Mouse (Mus musculus): Measurements from ENCODE around the gene Pclo.
"Not testable (repeated sequence)": the region's sequence is repeated elsewhere in the genome, so short reads cannot be mapped to it uniquely, and the experiment has no call there.

Pclo gene

GRCm38 (mm10) chr5:14662603-14663002 lies 147.9 kb downstream of the Pclo start:
- in situ Hi-C loops (cut with MboI; ENCODE audit: unreplicated experiment in 2 of 2) = no loop called here

DNA sequence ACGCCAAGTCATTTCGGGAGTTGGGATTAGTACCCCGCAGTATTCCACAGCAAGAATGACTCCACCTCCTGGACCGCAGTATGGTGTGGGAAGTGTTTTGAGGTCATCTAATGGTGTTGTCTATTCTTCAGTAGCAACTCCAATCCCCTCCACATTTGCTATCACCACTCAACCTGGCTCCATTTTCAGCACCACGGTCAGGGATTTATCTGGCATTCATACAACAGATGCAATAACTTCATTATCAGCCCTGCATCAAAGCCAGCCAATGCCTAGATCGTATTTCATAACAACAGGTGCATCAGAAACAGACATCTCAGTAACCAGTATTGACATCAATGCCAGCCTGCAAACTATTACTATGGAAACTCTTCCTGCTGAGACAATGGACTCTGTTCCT lies 165.7 kb downstream of the Pclo start:
- in situ Hi-C loops (cut with MboI; ENCODE audit: unreplicated experiment in 2 of 2) = no loop called here

DNA sequence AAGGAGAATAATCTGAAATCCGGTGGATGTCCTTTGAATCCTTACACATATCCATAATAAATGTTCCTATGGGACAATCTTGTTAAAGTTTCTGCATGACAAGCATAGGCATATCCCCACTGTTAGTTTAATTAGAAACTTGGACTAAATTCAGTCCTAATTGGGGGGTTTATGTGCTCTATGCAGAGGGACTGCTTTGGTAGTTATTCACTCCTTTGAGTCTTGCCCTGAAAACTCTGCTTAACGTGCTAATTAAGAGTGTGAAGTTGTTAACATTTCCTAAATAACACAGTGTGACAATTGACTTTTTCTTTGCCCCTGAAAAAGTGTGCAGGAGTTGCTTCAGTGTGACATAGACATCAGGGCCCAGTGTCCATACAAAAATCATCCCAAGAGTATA lies 177.3 kb downstream of the Pclo start:
- in situ Hi-C loops (cut with MboI; ENCODE audit: unreplicated experiment in 2 of 2) = no loop called here

- in situ Hi-C loops (cut with MboI; ENCODE audit: unreplicated experiment in 2 of 2) = no loop called here
These were observed 182.0 kb downstream of the Pclo start for GRCm38 (mm10) chr5:14696745-14697144.

DNA sequence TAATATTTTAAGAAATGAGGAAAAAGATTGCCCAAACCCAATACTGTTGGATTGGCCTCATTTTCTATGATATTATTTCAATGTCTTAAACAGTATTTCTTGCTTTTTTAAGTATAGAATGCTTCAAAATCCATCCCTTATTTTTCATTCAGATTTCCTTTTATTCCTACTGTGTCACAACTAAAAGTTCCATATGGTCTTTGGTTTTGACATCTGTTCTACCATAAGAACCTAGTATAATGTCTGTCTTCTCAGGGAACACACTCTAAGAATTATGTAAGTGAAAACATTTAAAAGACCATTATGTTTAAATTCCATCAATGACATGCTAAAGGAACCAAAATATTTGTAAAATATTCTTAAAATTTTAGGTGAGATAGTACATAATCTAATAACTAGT lies 186.2 kb downstream of the Pclo start:
- in situ Hi-C loops (cut with MboI; ENCODE audit: unreplicated experiment in 2 of 2) = no loop called here

- in situ Hi-C loops (cut with MboI; ENCODE audit: unreplicated experiment in 2 of 2) = no loop called here
These were observed 190.7 kb downstream of the Pclo start for GRCm38 (mm10) chr5:14705423-14705822.

DNA sequence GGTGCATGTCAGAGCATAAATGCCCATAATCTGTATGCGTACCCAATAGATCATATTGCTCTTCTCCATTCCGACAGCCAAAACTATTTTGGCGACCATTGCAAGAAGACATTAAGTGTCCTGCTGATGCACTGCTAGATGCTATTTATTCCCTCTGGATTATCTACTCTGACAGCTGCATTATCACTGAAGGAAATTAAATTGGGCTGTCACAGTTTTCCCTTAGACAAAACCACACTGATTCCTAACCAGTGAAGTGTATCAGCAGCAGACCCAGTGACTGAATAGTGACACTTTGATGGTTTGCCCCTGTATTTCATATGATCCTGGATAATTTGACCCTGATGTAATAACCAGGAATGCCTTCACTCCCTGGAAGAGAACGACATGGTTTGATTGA lies 192.6 kb downstream of the Pclo start:
- in situ Hi-C loops (cut with MboI; ENCODE audit: unreplicated experiment in 2 of 2) = no loop called here

GRCm38 (mm10) chr5:14723576-14723975 lies 208.9 kb downstream of the Pclo start:
- in situ Hi-C loops (cut with MboI; ENCODE audit: unreplicated experiment in 2 of 2) = no loop called here

DNA sequence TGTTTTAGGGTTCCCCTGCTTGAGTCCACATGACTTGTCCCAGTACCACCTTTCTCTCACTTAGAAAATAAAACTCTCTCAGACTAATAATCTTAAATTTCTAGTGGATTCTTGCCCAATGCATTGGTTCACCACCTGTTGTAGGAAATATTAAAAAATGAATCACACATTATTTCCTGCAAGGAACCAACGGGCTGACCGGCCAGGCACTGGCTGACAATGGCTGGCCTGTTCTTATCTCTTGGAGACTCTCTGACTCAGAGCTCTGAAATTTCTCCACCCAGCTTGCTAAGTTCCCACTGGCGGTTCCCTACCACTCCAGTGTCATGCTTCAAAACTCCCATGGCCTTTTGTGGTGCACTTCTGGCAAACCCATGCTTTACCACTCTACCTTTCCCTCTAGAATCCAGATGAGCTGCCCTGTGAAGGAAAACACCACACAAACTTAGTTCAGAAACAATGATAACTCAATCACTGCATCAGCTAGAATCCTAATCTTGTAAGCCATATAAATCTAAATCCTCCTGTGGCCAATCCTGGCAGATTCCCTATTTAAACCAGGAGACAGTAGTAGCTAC lies 214.0 kb downstream of the Pclo start:
- in situ Hi-C loops (cut with MboI; ENCODE audit: unreplicated experiment in 2 of 2) = no loop called here

GRCm38 (mm10) chr5:14750882-14751281 lies 236.2 kb downstream of the Pclo start:
- in situ Hi-C loops (cut with MboI; ENCODE audit: unreplicated experiment in 2 of 2) = no loop called here

GRCm38 (mm10) chr5:14766686-14767085 lies 252.0 kb downstream of the Pclo start:
- in situ Hi-C loops (cut with MboI; ENCODE audit: unreplicated experiment in 2 of 2) = no loop called here

GRCm38 (mm10) chr5:14782362-14783082 lies 267.8 kb downstream of the Pclo start:
- in situ Hi-C loops (cut with MboI; ENCODE audit: unreplicated experiment in 2 of 2) = no loop called here

- in situ Hi-C loops (cut with MboI; ENCODE audit: unreplicated experiment in 2 of 2) = no loop called here
These were observed 279.2 kb downstream of the Pclo start for GRCm38 (mm10) chr5:14793891-14794290.

GRCm38 (mm10) chr5:14807136-14807535 lies 292.4 kb downstream of the Pclo start:
- in situ Hi-C loops (cut with MboI; ENCODE audit: unreplicated experiment in 2 of 2) = loop anchor here (5.0 kb wide), 1 partner anchor 415 kb away; no protein-coding TSS in a partner anchor

DNA sequence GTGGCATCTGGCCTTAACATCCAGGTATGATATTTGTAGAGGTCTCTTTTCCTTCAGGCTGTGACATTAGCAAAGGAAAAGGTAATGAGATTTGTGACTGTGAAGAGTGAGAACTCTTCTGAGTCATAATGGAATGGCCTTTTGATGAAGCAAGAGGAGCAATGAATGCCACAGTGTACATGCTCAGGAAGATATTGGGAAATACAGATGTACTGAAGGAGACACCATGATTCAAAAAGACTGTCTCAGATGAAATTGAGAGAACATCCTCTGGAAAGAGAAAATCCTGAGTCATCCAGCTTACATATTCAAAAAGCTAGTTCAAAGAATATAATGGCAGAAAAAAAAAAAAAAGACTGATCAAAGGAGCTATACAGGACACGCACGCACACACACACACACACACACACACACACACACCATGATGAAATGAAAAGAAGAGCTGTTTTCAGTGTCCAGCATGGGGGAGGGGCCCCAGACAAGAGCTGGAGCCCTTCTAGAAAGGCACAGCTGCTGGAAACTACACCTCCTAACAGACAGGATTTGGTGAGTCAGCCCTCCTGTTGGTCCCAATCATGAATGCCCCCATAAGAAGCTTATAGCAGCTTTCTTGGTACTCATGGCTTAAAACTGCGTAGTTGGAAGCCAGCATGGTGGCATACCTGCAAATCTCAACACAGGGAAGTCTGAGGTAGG lies 318.6 kb downstream of the Pclo start:
- in situ Hi-C loops (cut with MboI; ENCODE audit: unreplicated experiment in 2 of 2) = no loop called here

DNA sequence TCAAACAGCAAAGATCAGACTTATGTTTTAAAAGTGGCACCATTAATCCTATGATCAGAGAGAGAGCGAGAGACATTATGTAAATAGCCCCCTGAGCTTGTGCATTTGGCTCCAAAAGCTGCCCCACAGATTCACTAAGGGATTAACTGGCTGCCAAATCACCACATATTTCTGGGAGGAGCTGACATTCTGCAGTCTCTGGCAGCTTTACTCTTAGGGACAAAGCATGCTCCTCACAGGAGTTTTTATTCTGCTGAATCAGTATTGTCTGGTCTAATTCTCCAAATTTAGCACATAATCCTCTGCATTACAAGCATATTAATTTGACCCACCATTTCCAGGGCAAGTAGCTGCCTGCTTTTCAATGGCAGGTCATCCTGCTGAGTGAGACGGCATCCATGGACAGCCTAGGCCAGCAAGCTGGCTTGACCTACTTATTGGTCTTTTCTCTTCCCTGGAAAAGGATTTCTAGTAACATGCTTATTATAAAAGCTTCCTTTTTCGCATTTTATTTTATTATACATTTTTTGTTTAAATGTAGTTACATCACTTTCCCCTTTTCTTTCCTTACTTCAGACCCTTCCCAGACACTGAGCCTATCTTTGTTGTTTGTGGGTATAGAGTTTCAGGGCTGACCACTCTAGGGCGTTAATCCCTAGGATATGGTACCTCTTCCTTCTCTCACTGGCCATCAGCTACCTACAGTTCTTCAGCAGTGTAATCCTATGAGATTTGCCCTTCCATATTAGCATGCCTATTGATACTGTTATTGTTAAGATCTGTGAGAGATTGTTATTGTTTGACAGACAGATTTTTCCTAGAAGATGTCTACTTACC lies 319.7 kb downstream of the Pclo start:
- in situ Hi-C loops (cut with MboI; ENCODE audit: unreplicated experiment in 2 of 2) = no loop called here

DNA sequence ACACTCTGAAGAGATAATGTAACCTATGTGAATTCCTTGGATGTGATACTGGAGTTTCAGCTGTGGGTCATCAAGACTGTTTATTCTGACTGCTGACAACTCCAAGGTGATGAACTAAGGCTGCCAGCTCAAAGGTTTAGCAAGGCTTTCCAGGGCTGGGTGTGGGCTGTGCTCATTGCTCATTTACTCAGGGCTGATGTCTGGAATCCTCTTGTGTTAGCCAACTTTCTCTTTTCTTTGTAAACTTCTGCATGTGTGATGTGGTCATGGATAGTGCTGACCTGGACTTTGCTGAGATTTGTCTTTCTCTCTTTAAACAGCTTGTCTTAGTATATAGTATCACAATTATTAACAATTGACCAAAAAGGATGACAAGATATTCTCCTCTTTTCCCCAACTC lies 338.9 kb downstream of the Pclo start:
- in situ Hi-C loops (cut with MboI; ENCODE audit: unreplicated experiment in 2 of 2) = no loop called here

- in situ Hi-C loops (cut with MboI; ENCODE audit: unreplicated experiment in 2 of 2) = not testable (repeated sequence)
These were observed 370.6 kb downstream of the Pclo start for GRCm38 (mm10) chr5:14885291-14885690.

DNA sequence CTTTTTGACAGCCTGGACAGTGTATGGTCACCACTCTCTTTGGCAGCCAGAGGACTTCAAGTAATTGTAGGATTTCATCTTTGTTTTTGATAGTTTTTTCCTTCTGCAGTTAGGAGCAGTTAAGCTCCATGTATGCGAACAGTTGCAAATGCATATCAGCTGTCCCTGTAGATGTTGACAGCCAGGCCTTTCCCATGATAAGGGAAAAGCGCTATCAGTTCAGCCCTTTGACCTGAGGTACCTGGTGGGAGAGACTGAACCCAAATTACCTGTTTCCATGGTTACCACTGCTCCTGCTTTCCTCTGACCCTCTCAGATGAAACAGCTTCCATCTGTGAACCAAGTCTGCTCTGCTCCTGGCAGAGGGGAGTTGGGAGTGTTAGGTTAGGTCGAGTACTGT lies 377.5 kb downstream of the Pclo start:
- in situ Hi-C loops (cut with MboI; ENCODE audit: unreplicated experiment in 2 of 2) = no loop called here

DNA sequence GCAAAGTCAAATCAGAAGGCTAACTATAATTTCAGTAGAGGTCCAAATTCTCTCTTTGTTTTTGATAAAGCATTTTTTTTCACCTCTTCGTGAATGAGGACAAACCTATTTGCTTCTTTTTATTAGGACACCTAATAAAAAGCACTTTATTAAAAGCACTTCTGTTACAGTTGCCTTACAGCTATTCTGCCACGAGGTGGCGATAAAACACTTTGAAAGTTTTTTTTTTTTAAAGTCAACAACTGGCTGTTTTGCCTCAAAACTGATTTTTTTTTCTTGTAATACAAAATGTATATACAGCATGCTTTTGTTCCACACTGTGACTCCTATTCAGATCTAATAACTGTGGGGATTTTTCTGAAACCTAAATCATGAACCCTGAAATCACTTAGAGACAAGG lies 388.8 kb downstream of the Pclo start:
- in situ Hi-C loops (cut with MboI; ENCODE audit: unreplicated experiment in 2 of 2) = not testable (repeated sequence)

Data from v-Abl transformed pro-B cells (cell line).